Mouse (Mus musculus) kidney, adult 9 months (tissue): Measurements from ENCODE around the gene Krt72.

ENCODE experiments used
- DNase-seq: peaks from one replicate; pipeline ENCODE4 v3.0.0; 2022

Krt72 gene

GRCm38 (mm10) chr15:101786360-101786759 is at the start of gene Krt72:
Gene Krt72 (minus strand): TSS chr15:101786460.
- DNase-seq: no peak

GRCm38 (mm10) chr15:101834784-101835328 is 48.6 kb upstream of the Krt72 start:
- no peak for DNase-seq

- no peak for DNase-seq
Measured at GRCm38 (mm10) chr15:101833131-101833530, 46.9 kb upstream of the Krt72 start.

- no peak for DNase-seq
Measured at GRCm38 (mm10) chr15:101829441-101829840, 43.2 kb upstream of the Krt72 start.

GRCm38 (mm10) chr15:101821786-101822185 is 35.5 kb upstream of the Krt72 start:
- DNase-seq: no peak

- no peak for DNase-seq
Measured at GRCm38 (mm10) chr15:101817875-101818274, 31.6 kb upstream of the Krt72 start, which contains the start of gene Krt2. Gene Krt2 (minus strand): TSS chr15:101818169.

- no peak for DNase-seq
Measured at GRCm38 (mm10) chr15:101803052-101803822, 17.0 kb upstream of the Krt72 start.

GRCm38 (mm10) chr15:101802296-101802835 is 16.1 kb upstream of the Krt72 start, which contains the start of gene Krt73:
Gene Krt73 (minus strand): TSS chr15:101802346.
- no peak for DNase-seq

GRCm38 (mm10) chr15:101790867-101791266 is 4.6 kb upstream of the Krt72 start:
- DNase-seq: no peak

- DNase-seq: no peak
Measured at GRCm38 (mm10) chr15:101773420-101773819, 12.8 kb downstream of the Krt72 start.

- peak; percentile 89 for DNase-seq
Measured at GRCm38 (mm10) chr15:101772711-101773081, 13.6 kb downstream of the Krt72 start.

- peak; percentile 21 for DNase-seq
Measured at GRCm38 (mm10) chr15:101772080-101772710, 14.1 kb downstream of the Krt72 start.

GRCm38 (mm10) chr15:101770226-101770625 is 16.0 kb downstream of the Krt72 start:
- no peak for DNase-seq

GRCm38 (mm10) chr15:101742711-101743110 is 43.5 kb downstream of the Krt72 start, which contains the start of gene Krt71:
Gene Krt71 (minus strand): TSS chr15:101743109.
- no peak for DNase-seq

GRCm38 (mm10) chr15:101737786-101738185 is 48.5 kb downstream of the Krt72 start:
- no peak for DNase-seq

- no peak for DNase-seq
Measured at GRCm38 (mm10) chr15:101730653-101731052, 55.6 kb downstream of the Krt72 start.
